Mouse (Mus musculus) forebrain, postnatal 0 days (tissue): ENCODE measurements at regions not wholly inside any gene's neighbourhood (a gene's known extent, or its start where the extent isn't known, plus 50 kb on each side); places are given as distances from the start of the nearest gene placed in this dataset.

Source experiments
- ATAC-seq: fragments of 200-750 bp; cut with Nextera tagmentation; 2 replicates; pipeline ENCODE4 v1.8.0; 2017; ENCODE audit warnings: mild to moderate bottlenecking, moderate library complexity
- DNase-seq: peaks from one replicate; pipeline ENCODE4 v3.0.0-alpha.2; 2015
- H3K27ac ChIP-seq: fragments of 300-500 bp; sonication (generic); 2 replicates; pipeline ENCODE4 v1.5.1; 2014; ENCODE audit warnings: low read depth, mild to moderate bottlenecking, antibody characterized with exemption, low read length, moderate library complexity, mixed read lengths
- H3K27me3 ChIP-seq: fragments of 300-500 bp; sonication (generic); 2 replicates; pipeline ENCODE4 v1.6.1; 2014; ENCODE audit warnings: mild to moderate bottlenecking, low read length, mixed read lengths; ENCODE audit not compliant: insufficient read depth
- H3K36me3 ChIP-seq: fragments of 300-500 bp; sonication (generic); 2 replicates; pipeline ENCODE4 v1.6.1; 2014; ENCODE audit warnings: mild to moderate bottlenecking, moderate library complexity; ENCODE audit not compliant: insufficient read depth
- H3K4me1 ChIP-seq: fragments of 300-500 bp; sonication (generic); 2 replicates; pipeline ENCODE4 v1.6.1; 2014; ENCODE audit warnings: antibody characterized with exemption; ENCODE audit not compliant: insufficient read depth
- H3K4me2 ChIP-seq: fragments of 300-500 bp; sonication (generic); 2 replicates; pipeline ENCODE4 v1.6.1; 2014; ENCODE audit warnings: low read depth, mild to moderate bottlenecking, moderate library complexity
- H3K4me3 ChIP-seq: fragments of 300-500 bp; sonication (generic); 2 replicates; pipeline ENCODE4 v1.5.1; 2014; ENCODE audit warnings: low read depth, low read length, mixed read lengths
- H3K9ac ChIP-seq: fragments of 300-500 bp; sonication (generic); 2 replicates; pipeline ENCODE4 v1.6.1; 2014; ENCODE audit warnings: mild to moderate bottlenecking
- H3K9me3 ChIP-seq: fragments of 300-500 bp; sonication (generic); 2 replicates; pipeline ENCODE4 v1.6.1; 2016; ENCODE audit warnings: low read length
- CTCF ChIP-seq: sonication (generic); IDR thresholded peaks from 2 replicates; pipeline ENCODE4 v1.5.1; 2016; ENCODE audit warnings: antibody characterized with exemption, control low read depth, low read depth
- WGBS: fragments of 180-500 bp; shearing (Covaris S2); extraction: QIAGEN DNeasy Blood & Tissue Kit; methylation state at CpG from one replicate; pipeline ENCODE4 v1.1.7; 2014; 5-methylcytosine and 5-hydroxymethylcytosine counted together

DNA sequence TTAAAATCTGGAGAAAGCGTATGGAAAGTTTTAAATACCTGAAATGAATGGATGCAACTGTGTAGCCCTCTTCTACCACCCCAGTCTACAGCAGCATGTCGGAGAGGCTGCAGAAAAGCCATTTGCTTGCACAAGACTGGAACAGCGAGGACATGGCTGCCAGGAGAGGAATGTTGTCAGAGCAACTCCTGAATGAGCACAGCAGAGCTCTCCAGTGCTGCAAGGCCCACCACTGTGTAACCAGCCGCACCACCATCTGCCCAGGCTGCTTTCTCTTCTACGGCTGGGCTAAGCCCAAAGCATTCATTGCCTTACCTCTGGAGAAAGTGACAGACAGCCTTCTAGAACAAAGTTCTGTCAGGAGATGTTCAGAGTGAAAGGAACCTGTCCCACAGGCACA lies 65.3 kb upstream of the Gm11238 start:
- Histone ChIP-seq H3K9ac (no peak overlapping the region), H3K9me3 (no peaks in the 10 kb centered on the region), H3K36me3 (no peaks in the 10 kb centered on the region), H3K4me2 (no peak overlapping the region), H3K27ac (no peak overlapping the region), H3K4me1 (no peaks in the 10 kb centered on the region), H3K27me3 (no peaks in the 10 kb centered on the region), H3K4me3 (no peak overlapping the region)
- no peak for TF ChIP-seq CTCF
- ATAC-seq (no peak), DNase-seq (no peak)
- WGBS: 88% methylated on average over 5 of the region's 5 CpGs

DNA sequence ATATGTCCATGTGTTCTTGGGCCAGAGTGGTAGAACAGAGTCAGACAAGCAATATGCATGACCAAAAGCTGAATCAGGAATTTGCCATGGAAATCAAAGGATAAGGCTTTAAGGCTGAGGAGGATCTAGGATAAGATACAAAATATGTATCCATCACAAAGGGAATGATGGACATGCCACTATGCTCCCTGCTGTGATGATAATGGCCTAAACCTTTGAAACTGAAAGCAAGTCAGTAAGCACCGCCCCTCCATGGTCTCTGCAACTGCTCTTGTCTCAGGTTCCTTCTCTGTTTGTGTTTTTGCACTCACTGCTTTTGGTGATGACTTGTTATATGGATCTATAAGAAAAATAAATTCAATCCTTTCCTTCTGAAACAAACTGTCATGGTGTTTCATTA lies 76.1 kb upstream of the Gm11238 start:
- DNase-seq (no peak), ATAC-seq (no peak)
- Histone ChIP-seq H3K4me3 (no peak overlapping the region), H3K4me1 (no peaks in the 10 kb centered on the region), H3K27me3 (no peaks in the 10 kb centered on the region), H3K27ac (no peak overlapping the region), H3K9ac (no peak overlapping the region), H3K9me3 (no peaks in the 10 kb centered on the region), H3K36me3 (no peaks in the 10 kb centered on the region), H3K4me2 (no peak overlapping the region)
- TF ChIP-seq CTCF: no peak
- WGBS: 92% methylated on average over 1 of the region's 1 CpGs

DNA sequence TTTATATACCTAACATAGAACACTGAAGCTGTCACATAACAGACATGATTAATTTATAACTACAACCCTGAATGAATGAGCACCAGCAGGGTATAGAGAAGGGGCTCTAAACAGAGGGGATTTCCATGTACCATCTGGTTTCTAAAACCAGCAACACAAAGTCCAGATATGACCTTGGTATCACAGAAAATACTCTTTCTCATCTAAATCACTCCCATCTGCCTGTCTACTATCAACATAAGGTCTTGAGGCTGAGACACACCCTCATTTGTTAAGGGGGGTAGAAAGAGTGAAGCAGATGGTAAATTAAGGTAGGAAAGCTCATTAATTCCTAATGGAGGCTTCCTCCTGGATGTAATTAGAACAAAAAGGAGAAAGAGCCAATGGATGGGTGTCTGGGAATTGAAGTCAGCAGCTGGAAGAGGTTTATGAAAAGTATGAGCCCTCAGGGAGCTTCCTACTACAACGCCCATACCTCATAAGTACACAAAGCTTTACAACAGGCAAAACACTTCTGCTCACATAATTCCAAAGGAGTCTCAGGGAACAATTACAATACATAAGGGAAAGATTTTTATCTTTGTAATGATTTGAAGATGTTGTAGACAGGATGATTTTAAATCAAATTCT lies 83.0 kb upstream of the Gm11238 start:
- WGBS: 79% methylated on average over 1 of the region's 1 CpGs
- DNase-seq: no peak
- ATAC-seq: no peak

DNA sequence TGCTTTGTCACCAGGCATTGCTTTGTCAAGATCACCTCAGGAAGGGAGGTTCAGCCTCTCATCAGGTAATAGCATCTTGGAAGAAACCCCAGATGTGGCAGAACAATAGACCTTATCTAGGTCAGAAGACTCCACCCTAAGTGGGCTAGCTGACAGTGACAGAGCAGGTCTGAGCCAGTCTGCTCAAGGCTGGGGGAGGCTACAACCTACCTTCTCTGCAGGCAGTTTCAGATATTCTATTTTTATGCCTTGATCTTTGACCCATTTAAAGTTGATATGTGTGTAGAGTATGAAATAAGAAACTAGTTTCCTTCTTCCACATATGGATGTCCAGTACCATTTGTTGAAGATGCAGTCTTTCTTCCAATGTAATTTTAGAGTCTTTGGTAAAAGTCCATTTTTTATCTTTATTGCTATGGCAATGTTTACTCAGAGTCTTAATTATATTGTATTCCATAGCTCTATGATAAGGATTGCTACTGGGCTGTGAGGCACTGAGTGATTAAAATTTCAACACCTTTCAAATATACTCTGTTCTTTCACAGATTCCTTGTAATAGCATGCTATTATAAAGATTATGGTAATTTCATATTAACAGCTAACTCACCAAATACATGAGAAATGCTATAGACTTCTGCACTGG lies 88.8 kb upstream of the Gm11238 start:
- no peak overlapping the region for H3K4me3 ChIP-seq
- ATAC-seq: no peak
- no peaks in the 10 kb centered on the region for H3K36me3 ChIP-seq
- no peaks in the 10 kb centered on the region for H3K27me3 ChIP-seq
- no peak overlapping the region for H3K4me2 ChIP-seq
- no peak for TF ChIP-seq CTCF
- no peaks in the 10 kb centered on the region for H3K9me3 ChIP-seq
- no peak for DNase-seq
- H3K4me1 ChIP-seq: no peaks in the 10 kb centered on the region
- H3K27ac ChIP-seq: no peak overlapping the region
- no peak overlapping the region for H3K9ac ChIP-seq

More for the DNA sequence above, 83.0 kb upstream of the Gm11238 start:
- H3K4me1 ChIP-seq: no peaks in the 10 kb centered on the region
- no peaks in the 10 kb centered on the region for H3K27me3 ChIP-seq
- no peak overlapping the region for H3K4me2 ChIP-seq
- TF ChIP-seq CTCF: no peak
- H3K36me3 ChIP-seq: no peaks in the 10 kb centered on the region
- no peak overlapping the region for H3K27ac ChIP-seq
- H3K4me3 ChIP-seq: no peak overlapping the region
- H3K9ac ChIP-seq: no peak overlapping the region
- no peaks in the 10 kb centered on the region for H3K9me3 ChIP-seq

DNA sequence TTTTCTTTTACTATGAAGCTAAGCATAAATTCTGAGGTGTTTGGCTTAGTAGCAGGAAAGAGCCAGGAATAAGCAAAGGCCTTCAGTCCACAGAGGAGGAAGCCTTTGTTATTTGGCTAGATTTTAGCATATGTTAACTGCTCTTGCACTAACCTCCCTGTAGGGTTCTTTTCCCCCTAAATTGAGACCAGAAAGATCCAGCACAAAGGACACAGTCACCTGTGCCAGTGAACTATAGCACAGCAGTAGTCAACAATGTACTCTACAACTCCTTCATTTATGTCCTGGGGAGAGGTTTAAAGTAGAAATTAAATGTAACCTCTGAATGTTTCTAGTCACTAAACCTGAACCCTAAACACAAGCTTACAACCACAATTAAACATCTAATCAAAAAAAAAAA lies 90.1 kb upstream of the Gm11238 start:
- Histone ChIP-seq H3K4me2 (no peak overlapping the region), H3K4me3 (no peak overlapping the region), H3K9me3 (no peaks in the 10 kb centered on the region), H3K27ac (no peak overlapping the region), H3K36me3 (no peaks in the 10 kb centered on the region), H3K27me3 (no peaks in the 10 kb centered on the region), H3K4me1 (no peaks in the 10 kb centered on the region), H3K9ac (no peak overlapping the region)
- ATAC-seq (no peak), DNase-seq (no peak)
- no peak for TF ChIP-seq CTCF

DNA sequence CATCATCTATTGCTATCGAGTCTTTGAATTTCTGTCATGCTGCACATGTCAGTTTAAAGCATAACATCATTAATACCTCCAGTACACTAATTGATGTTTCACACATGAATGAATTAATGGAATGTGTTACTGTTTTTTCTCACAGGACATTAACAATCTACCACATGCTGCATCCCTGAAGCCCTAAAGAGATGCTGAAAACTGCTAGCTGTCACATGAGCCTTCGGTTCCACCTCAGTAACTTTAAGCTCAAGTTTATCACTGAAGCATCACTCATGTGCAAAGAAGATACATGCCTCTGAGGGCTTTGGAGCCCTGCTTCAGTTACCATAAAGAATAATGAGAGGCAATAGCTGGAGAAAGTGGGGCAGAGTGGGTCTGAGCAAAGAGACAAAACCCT lies 91.0 kb upstream of the Gm11238 start:
- Histone ChIP-seq H3K27ac (no peak overlapping the region), H3K4me2 (no peak overlapping the region), H3K4me1 (no peaks in the 10 kb centered on the region), H3K9ac (no peak overlapping the region), H3K27me3 (no peaks in the 10 kb centered on the region), H3K36me3 (no peaks in the 10 kb centered on the region), H3K9me3 (no peaks in the 10 kb centered on the region), H3K4me3 (no peak overlapping the region)
- whole genome bisulfite sequencing: 34% methylated on average over 2 of the region's 2 CpGs
- DNase-seq: no peak
- no peak for TF ChIP-seq CTCF
- ATAC-seq: no peak

DNA sequence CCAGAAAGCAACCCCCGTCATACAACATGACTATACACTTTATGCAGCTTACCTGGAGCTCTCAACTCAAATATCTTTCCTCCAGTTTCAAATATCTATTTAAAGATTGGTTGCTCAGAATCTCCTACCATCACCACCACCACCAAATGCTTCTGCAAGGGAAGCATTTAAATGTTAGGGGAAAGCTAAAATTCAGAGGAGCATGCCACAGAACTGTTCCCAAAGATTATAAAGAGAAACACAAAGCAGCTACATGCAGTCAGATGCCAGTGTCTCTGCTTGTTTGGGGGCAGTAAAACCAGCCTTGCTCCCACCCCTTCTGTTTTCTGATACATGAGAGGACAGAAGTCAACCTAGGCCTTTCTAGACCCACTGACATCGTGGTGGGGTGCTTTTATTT lies 100.8 kb upstream of the Gm11238 start:
- ATAC-seq (no peak), DNase-seq (no peak)
- 84% methylated on average over 2 of the region's 2 CpGs for WGBS
- no peaks in the 10 kb centered on the region for H3K4me1 ChIP-seq
- H3K9ac ChIP-seq: no peak overlapping the region
- no peak overlapping the region for H3K4me2 ChIP-seq
- H3K4me3 ChIP-seq: no peak overlapping the region
- H3K27me3 ChIP-seq: no peaks in the 10 kb centered on the region
- H3K9me3 ChIP-seq: no peaks in the 10 kb centered on the region
- TF ChIP-seq CTCF: no peak
- H3K36me3 ChIP-seq: no peaks in the 10 kb centered on the region
- no peak overlapping the region for H3K27ac ChIP-seq
